Comparison of ENCODE assay signal across 9 mouse cellular contexts in the genomic region with DNA sequence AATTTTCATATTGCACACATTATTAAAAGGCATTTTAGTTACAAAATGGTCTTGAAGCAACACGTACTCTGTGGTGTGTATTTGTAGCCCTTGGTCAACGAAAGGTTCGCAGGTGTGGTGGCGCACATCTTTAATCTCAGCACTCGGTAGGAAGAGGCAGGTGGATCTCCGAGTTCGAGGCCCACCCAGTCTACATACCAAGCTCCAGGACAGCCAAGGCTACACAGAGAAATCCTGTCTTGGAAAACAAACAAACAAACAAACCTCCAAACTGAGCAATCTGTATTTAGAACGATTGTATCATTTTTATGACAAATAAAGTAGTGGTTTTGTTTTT. TPM values are rescaled to one million over a fixed set of nuclear protein-coding genes. Genes with fewer than 3 reads are reported as not detected.
DNase-seq lines count a peak whose midpoint lies in the region; ATAC-seq and TF ChIP-seq lines count a peak whose summit lies in the region.
"Had no signal": no experiment of that assay in that cellular context is flagged by ENCODE, and none has a peak within 500 bp of the region (broad histone marks: within the 10 kb centered on the region; RNA-seq: fewer than 3 reads in every experiment).

No protein-coding gene starts in this region.

- 76% methylated on average over 8 of the region's 8 CpGs for WGBS in heart, embryonic 10.5 days
- 80% methylated on average over 8 of the region's 8 CpGs for WGBS in forebrain, embryonic 16.5 days
- 84% methylated on average over 8 of the region's 8 CpGs for WGBS in midbrain, embryonic 11.5 days

- H3K27ac ChIP-seq in heart, embryonic 10.5 days = peak overlapping the region; percentile 100; the same call in 1 of the 2 replicates
- H3K27ac ChIP-seq in CH12.LX (ENCODE audit: insufficient read depth, low read depth) = no peak overlapping the region
- H3K27ac ChIP-seq in forebrain, embryonic 16.5 days (ENCODE audit: low read length) = no peak overlapping the region
- no peak overlapping the region for H3K27ac ChIP-seq in midbrain, embryonic 11.5 days (ENCODE audit: low read depth, low read length)

- peak overlapping the region; percentile 77 for H3K9ac ChIP-seq in CH12.LX (ENCODE audit: insufficient read depth, low read depth)
- peak overlapping the region; percentile 95 for H3K9ac ChIP-seq in forebrain, embryonic 16.5 days (replicated peaks; ENCODE audit: low read depth, low read length)
- peak overlapping the region; percentile 99; the same call in 1 of the 2 replicates for H3K9ac ChIP-seq in midbrain, embryonic 11.5 days (ENCODE audit: low read length)

- TF ChIP-seq CTCF in CH12.LX (conservative IDR thresholded peaks at IDR 0.05 in 1 of 2, IDR thresholded peaks at IDR 0.05 in 1 of 2; ENCODE audit: low read depth in 2 of 2, low read length in 2 of 2) = no peak

- TF ChIP-seq RAD21 in CH12.LX (IDR thresholded peaks at IDR 0.05; ENCODE audit: low read depth, low read length) = no peak

- peaks cover 15% of the 10 kb centered on the region for H3K79me2 ChIP-seq in CH12.LX (replicated peaks; ENCODE audit: control insufficient read depth, extremely low read depth, insufficient read depth, poor library complexity, severe bottlenecking)

- no peaks in the 10 kb centered on the region for H3K27me3 ChIP-seq in heart, embryonic 10.5 days (ENCODE audit: insufficient read depth, poor library complexity, severe bottlenecking)
- H3K27me3 ChIP-seq in CH12.LX (replicated peaks) = no peaks in the 10 kb centered on the region
- no peaks in the 10 kb centered on the region for H3K27me3 ChIP-seq in forebrain, embryonic 16.5 days (replicated peaks; ENCODE audit: control insufficient read depth, insufficient read depth, low read length)
- no peaks in the 10 kb centered on the region for H3K27me3 ChIP-seq in midbrain, embryonic 11.5 days (ENCODE audit: control insufficient read depth, insufficient read depth, low read length)

- no peak for TF ChIP-seq EP300 in CH12.LX (IDR thresholded peaks at IDR 0.05; ENCODE audit: low read length)

- no peaks in the 10 kb centered on the region for H3K9me3 ChIP-seq in heart, embryonic 10.5 days
- peaks cover 2% of the 10 kb centered on the region for H3K9me3 ChIP-seq in CH12.LX (replicated peaks; ENCODE audit: low read length)
- no peaks in the 10 kb centered on the region for H3K9me3 ChIP-seq in forebrain, embryonic 16.5 days (ENCODE audit: control insufficient read depth, low read length)
- H3K9me3 ChIP-seq in midbrain, embryonic 11.5 days (ENCODE audit: control insufficient read depth, low read length) = no peaks in the 10 kb centered on the region

- peak overlapping the region; percentile 76 for H3K4me2 ChIP-seq in CH12.LX (ENCODE audit: insufficient read depth, low read depth, poor library complexity, severe bottlenecking)
- peak overlapping the region; percentile 81 for H3K4me2 ChIP-seq in forebrain, embryonic 16.5 days (ENCODE audit: low read length)
- peak overlapping the region; percentile 83 for H3K4me2 ChIP-seq in midbrain, embryonic 11.5 days

- peak overlapping the region; percentile 97 for H3K4me3 ChIP-seq in heart, embryonic 10.5 days
- H3K4me3 ChIP-seq in CH12.LX (replicated peaks in 1 of 3; ENCODE audit: low read depth in 2 of 3, low read length in 2 of 3, poor library complexity in 1 of 3) = peak overlapping the region; percentile 86 to 98 (median 89)
- peak overlapping the region; percentile 98 for H3K4me3 ChIP-seq in forebrain, embryonic 16.5 days (replicated peaks; ENCODE audit: low read length)
- peak overlapping the region; percentile 79 for H3K4me3 ChIP-seq in midbrain, embryonic 11.5 days (ENCODE audit: low read depth, low read length)

- in situ Hi-C loops in CH12.LX (cut with MboI; ENCODE audit: low pct_ligation_motif_present, low pct_unique_long_range_greater_than_20kb, low sequenced_read_pairs) = no loop called here

- ATAC-seq in forebrain, embryonic 16.5 days = no peak
- ATAC-seq in midbrain, embryonic 11.5 days (ENCODE audit: low FRiP score) = no peak

- no peak for TF ChIP-seq POLR2A in CH12.LX (IDR thresholded peaks at IDR 0.05; ENCODE audit: low read depth, low read length)

- dilution Hi-C loops in CH12.LX (cut with MboI; ENCODE audit: extremely low pct_ligation_motif_present, extremely low pct_unique_long_range_greater_than_20kb, low sequenced_read_pairs) = no loop called here

- no peak for DNase-seq in heart, embryonic 10.5 days (ENCODE audit: low spot score)
- no peak for DNase-seq in heart, adult 8-10 months (ENCODE audit: low spot score)
- peak; percentile 13 for DNase-seq in CH12.LX (ENCODE audit: extremely low read depth)
- DNase-seq in midbrain, embryonic 11.5 days (ENCODE audit: low spot score, missing footprints) = no peak
- no peak for DNase-seq in embryo, embryonic 10.5 days (ENCODE audit: low spot score)
- no peak for DNase-seq in lung, postnatal 14 days
- DNase-seq in lung, postnatal 10 days = no peak

- H3K4me1 ChIP-seq in heart, embryonic 10.5 days = peaks cover 19% of the 10 kb centered on the region
- H3K4me1 ChIP-seq in CH12.LX (ENCODE audit: control insufficient read depth in 1 of 2, insufficient read depth in 2 of 2) = peaks cover 9 to 56% of the 10 kb centered on the region in 2 experiments
- H3K4me1 ChIP-seq in forebrain, embryonic 16.5 days (replicated peaks; ENCODE audit: control insufficient read depth, insufficient read depth, low read length) = peaks cover 18% of the 10 kb centered on the region
- H3K4me1 ChIP-seq in midbrain, embryonic 11.5 days (ENCODE audit: control insufficient read depth, insufficient read depth, low read length) = peaks cover 18% of the 10 kb centered on the region

- 0 out of 2 replicates have a peak, but pooled peaks cover 6% of the 10 kb centered on the region for H3K36me3 ChIP-seq in heart, embryonic 10.5 days
- peaks cover 2 to 27% of the 10 kb centered on the region in 2 experiments for H3K36me3 ChIP-seq in CH12.LX (replicated peaks in 1 of 2; ENCODE audit: control insufficient read depth in 1 of 2, insufficient read depth in 1 of 2, low read length in 1 of 2)
- H3K36me3 ChIP-seq in forebrain, embryonic 16.5 days (ENCODE audit: control insufficient read depth, insufficient read depth) = no peaks in the 10 kb centered on the region
- no peaks in the 10 kb centered on the region for H3K36me3 ChIP-seq in midbrain, embryonic 11.5 days (ENCODE audit: control insufficient read depth, insufficient read depth, low read length)

TF ChIP-seq in CH12.LX, 34 proteins besides CTCF, POLR2A, EP300 and RAD21:
- no peak for TF ChIP-seq TCF12 (IDR thresholded peaks at IDR 0.05; ENCODE audit: low read depth, low read length)
- TF ChIP-seq TBP (conservative IDR thresholded peaks at IDR 0.05; ENCODE audit: low read depth, low read length) = peak; percentile 68; the same call in 1 of the 2 replicates
- TF ChIP-seq USF1 (IDR thresholded peaks at IDR 0.05; ENCODE audit: low read depth, low read length) = no peak

RNA-seq across cellular contexts. Expression of a gene that starts 1.2 kb away (rescaled TPM):
- 15.9 and 19.1 TPM in 2 replicates for polyA plus RNA-seq in heart, embryonic 10.5 days (2016; fragmentation: Nextera tagmentation; extraction: Ambion mirVana)
- total RNA-seq in heart, adult 8-10 months (2022) = 1 to 10 TPM; 2.1 to 3.5 (median 2.4) TPM
- 7.6 and 10.5 TPM in 2 replicates for total RNA-seq in CH12.LX (2012; rRNA removed)
- 24.5 and 24.7 TPM in 2 replicates for total RNA-seq in CH12.LX (2014; rRNA removed)
- 13.5 and 13.7 TPM in 2 replicates for polyA plus RNA-seq in CH12.LX (2012; ENCODE audit: insufficient read length, low read depth)
- polyA plus RNA-seq in forebrain, embryonic 16.5 days (2015; fragmentation: Nextera tagmentation; extraction: Ambion mirVana) = 16.2 and 17.7 TPM in 2 replicates
- polyA plus RNA-seq in midbrain, embryonic 11.5 days (2014; fragmentation: Nextera tagmentation; extraction: Ambion mirVana) = 26.2 and 30.4 TPM in 2 replicates

RNA-seq across cellular contexts. Expression of a gene that starts 54.6 kb away (rescaled TPM):
- 0.26 and 0.62 TPM in 2 replicates for polyA plus RNA-seq in heart, embryonic 10.5 days (2016; fragmentation: Nextera tagmentation; extraction: Ambion mirVana)
- not detected for total RNA-seq in heart, adult 8-10 months (2022)
- total RNA-seq in CH12.LX (2012; rRNA removed) (not detected in 2 replicates), CH12.LX (2014; rRNA removed) (not detected in 2 replicates)
- not detected in 2 replicates for polyA plus RNA-seq in CH12.LX (2012; ENCODE audit: insufficient read length, low read depth)
- polyA plus RNA-seq in forebrain, embryonic 16.5 days (2015; fragmentation: Nextera tagmentation; extraction: Ambion mirVana) = 0.10 TPM in 1 of 2 replicates, not detected in the other
- polyA plus RNA-seq in midbrain, embryonic 11.5 days (2014; fragmentation: Nextera tagmentation; extraction: Ambion mirVana) = 0.08 TPM in 1 of 2 replicates, not detected in the other
- total RNA-seq: layer of hippocampus, adult 8-10 months had no signal
